Mouse (Mus musculus) heart, postnatal 0 days (tissue): ENCODE measurements around the gene 1810055G02Rik. TPM values are rescaled to one million over a fixed set of nuclear protein-coding genes. Genes with fewer than 3 reads are reported as not detected.
A peak's percentile ranks its signal among the peaks of the same experiment; 100 is the strongest.

Source experiments
- ATAC-seq: fragments of 200-750 bp; cut with Nextera tagmentation; 2 replicates; pipeline ENCODE4 v1.8.0; 2017; ENCODE audit warnings: low read depth, moderate number of reproducible peaks, moderate library complexity; ENCODE audit not compliant: insufficient read depth
- DNase-seq: peaks from one replicate; pipeline ENCODE4 v3.0.0-alpha.2; 2016; ENCODE audit warnings: low spot score
- H3K27ac ChIP-seq: fragments of 300-500 bp; sonication (generic); 2 replicates; pipeline ENCODE4 v1.5.1; 2014; ENCODE audit warnings: low read depth, mild to moderate bottlenecking
- H3K27me3 ChIP-seq: fragments of 300-500 bp; sonication (generic); 2 replicates; pipeline ENCODE4 v1.6.1; 2014; ENCODE audit warnings: low read length, mixed read lengths; ENCODE audit not compliant: control insufficient read depth, insufficient read depth
- H3K36me3 ChIP-seq: fragments of 300-500 bp; sonication (generic); replicated peaks from 2 replicates; pipeline ENCODE4 v1.6.1; 2014; ENCODE audit warnings: low read length, mixed read lengths; ENCODE audit not compliant: control insufficient read depth, insufficient read depth
- H3K4me1 ChIP-seq: fragments of 300-500 bp; sonication (generic); 2 replicates; pipeline ENCODE4 v1.6.1; 2014; ENCODE audit warnings: antibody characterized with exemption; ENCODE audit not compliant: control insufficient read depth, insufficient read depth
- H3K4me2 ChIP-seq: fragments of 300-500 bp; sonication (generic); 2 replicates; pipeline ENCODE4 v1.6.1; 2014; ENCODE audit warnings: low read depth, mild to moderate bottlenecking, low read length, moderate library complexity
- H3K4me3 ChIP-seq: fragments of 300-500 bp; sonication (generic); 2 replicates; pipeline ENCODE4 v1.5.1; 2014; ENCODE audit warnings: low read depth, low read length
- H3K9ac ChIP-seq: fragments of 300-500 bp; sonication (generic); replicated peaks from 2 replicates; pipeline ENCODE4 v1.6.1; 2014; ENCODE audit warnings: low read depth, low read length, mixed read lengths
- H3K9me3 ChIP-seq: fragments of 300-500 bp; sonication (generic); replicated peaks from 2 replicates; pipeline ENCODE4 v1.6.1; 2016; ENCODE audit warnings: low read length; ENCODE audit not compliant: control insufficient read depth
- CTCF ChIP-seq: IDR thresholded peaks from 2 replicates; pipeline ENCODE4 v1.5.1; 2016; ENCODE audit warnings: antibody characterized with exemption, control low read depth, low read depth
- EP300 ChIP-seq: IDR thresholded peaks from 2 replicates; pipeline ENCODE4 v1.6.1; 2016; ENCODE audit warnings: antibody characterized with exemption, low read depth
- WGBS: fragments of 180-500 bp; shearing (Covaris S2); extraction: QIAGEN DNeasy Blood & Tissue Kit; methylation state at CpG from one replicate; pipeline ENCODE4 v1.1.7; 2014; 5-methylcytosine and 5-hydroxymethylcytosine counted together
- polyA plus RNA-seq: library from polyadenylated mRNA; unstranded; fragments of >200 nt; fragmentation: Nextera tagmentation; extraction: Ambion mirVana; gene quantifications from 2 replicates; pipeline ENCODE4 v1.2.1, GENCODE M21; 2015
- total RNA-seq: library from RNA; depleted of rRNA; stranded (reverse); fragments of >200 nt; gene quantifications from 2 replicates; pipeline ENCODE4 v1.2.3, GENCODE M21; 2014; ENCODE audit warnings: low replicate concordance

Gene 1810055G02Rik
- total and polyA plus RNA-seq, 2 experiments from 2014 or later, result 12.2 to 19.6 TPM

DNA sequence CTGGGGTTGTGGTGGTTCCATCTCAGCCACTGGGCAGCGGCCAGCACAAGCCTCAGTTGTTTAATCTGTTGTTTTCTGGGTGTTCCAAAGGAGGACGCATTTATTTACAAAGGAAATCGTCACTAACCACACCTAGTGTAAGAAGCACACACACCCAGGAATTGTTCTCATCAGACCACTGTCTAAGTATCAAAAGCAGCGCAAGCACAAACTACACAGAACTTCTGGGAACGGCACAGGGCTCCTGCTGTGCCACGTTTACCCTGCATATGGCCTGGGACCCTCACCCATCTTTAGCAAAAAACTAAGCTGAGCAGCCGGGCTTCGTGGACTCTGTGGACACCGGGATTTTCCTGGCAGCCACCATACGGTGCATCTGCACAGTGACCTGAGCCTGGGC lies 39.5 kb upstream of the 1810055G02Rik start:
- TF ChIP-seq EP300, result no peak
- TF ChIP-seq CTCF, result no peak
- Histone ChIP-seq H3K27ac (peak overlapping the region; percentile 68), H3K4me1 (peaks cover 45% of the 10 kb centered on the region), H3K9ac (no peak overlapping the region), H3K4me3 (no peak overlapping the region), H3K4me2 (0 out of 2 replicates have a peak overlapping the region, but pooled peaks have one; percentile 17), H3K36me3 (peaks cover 5% of the 10 kb centered on the region; the same call in 1 of the 2 replicates), H3K9me3 (no peaks in the 10 kb centered on the region), H3K27me3 (no peaks in the 10 kb centered on the region)
- ATAC-seq (no peak), DNase-seq (no peak)
- WGBS, result 65% methylated on average over 10 of the region's 10 CpGs

DNA sequence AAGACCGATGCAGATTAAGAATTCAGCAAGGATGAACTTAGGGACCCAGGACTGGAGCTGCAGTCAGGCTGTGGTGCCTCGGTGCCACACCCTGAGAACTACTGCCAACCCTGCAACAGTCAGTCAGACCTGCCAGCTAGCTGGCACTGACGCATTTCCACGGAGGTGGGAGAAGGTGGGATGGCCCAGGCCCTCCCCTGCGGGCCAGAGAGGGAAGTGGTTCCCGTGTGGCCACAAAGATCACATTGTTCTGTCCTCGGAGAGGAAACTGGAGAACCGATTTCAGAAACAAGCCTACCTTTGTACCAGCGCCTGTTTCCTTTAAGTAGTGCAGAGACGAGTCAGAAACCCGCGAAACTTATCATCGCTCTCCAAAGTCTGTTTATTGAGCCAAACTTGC lies 39.0 kb upstream of the 1810055G02Rik start:
- 47% methylated on average over 13 of the region's 13 CpGs for WGBS
- Histone ChIP-seq H3K4me1 (peaks cover 45% of the 10 kb centered on the region), H3K27me3 (no peaks in the 10 kb centered on the region), H3K9ac (0 out of 2 replicates have a peak overlapping the region, but pooled peaks have one; percentile 9), H3K9me3 (no peaks in the 10 kb centered on the region), H3K4me3 (no peak overlapping the region), H3K36me3 (peaks cover 5% of the 10 kb centered on the region; the same call in 1 of the 2 replicates), H3K27ac (peak overlapping the region; percentile 68), H3K4me2 (peak overlapping the region; percentile 17; the same call in 1 of the 2 replicates)
- ATAC-seq (peak; percentile 49), DNase-seq (no peak)
- TF ChIP-seq EP300 (0 out of 2 replicates have a peak, but pooled peaks have one; percentile 40), CTCF (no peak)

DNA sequence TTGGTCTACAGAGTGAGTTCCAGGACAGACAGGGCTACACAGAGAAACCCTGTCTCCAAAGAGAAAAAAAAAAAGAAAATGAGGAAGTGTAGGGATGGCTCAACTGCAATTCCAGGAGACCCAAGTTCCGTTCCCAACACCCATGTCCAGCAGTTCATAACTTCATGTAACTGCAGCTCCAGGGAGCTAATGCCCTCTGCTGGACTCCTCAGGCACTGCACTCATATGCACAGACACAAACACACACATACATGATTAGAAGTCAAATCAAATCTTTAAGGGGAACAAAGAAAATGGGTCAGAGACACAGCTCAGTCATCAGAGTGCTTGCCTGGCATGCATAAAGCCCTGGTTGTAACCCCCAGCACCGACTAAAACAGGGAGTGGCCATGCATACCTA lies 34.9 kb upstream of the 1810055G02Rik start:
- 89% methylated on average over 2 of the region's 2 CpGs for WGBS
- H3K36me3 ChIP-seq, result peaks cover 5% of the 10 kb centered on the region; the same call in 1 of the 2 replicates
- H3K9me3 ChIP-seq, result no peaks in the 10 kb centered on the region
- no peak overlapping the region for H3K27ac ChIP-seq
- H3K27me3 ChIP-seq, result no peaks in the 10 kb centered on the region
- no peak for TF ChIP-seq EP300
- TF ChIP-seq CTCF, result peak; percentile 22; the same call in 1 of the 2 replicates
- no peak overlapping the region for H3K9ac ChIP-seq
- DNase-seq (no peak), ATAC-seq (no peak)
- H3K4me2 ChIP-seq, result no peak overlapping the region
- H3K4me3 ChIP-seq, result no peak overlapping the region
- peaks cover 16% of the 10 kb centered on the region for H3K4me1 ChIP-seq

DNA sequence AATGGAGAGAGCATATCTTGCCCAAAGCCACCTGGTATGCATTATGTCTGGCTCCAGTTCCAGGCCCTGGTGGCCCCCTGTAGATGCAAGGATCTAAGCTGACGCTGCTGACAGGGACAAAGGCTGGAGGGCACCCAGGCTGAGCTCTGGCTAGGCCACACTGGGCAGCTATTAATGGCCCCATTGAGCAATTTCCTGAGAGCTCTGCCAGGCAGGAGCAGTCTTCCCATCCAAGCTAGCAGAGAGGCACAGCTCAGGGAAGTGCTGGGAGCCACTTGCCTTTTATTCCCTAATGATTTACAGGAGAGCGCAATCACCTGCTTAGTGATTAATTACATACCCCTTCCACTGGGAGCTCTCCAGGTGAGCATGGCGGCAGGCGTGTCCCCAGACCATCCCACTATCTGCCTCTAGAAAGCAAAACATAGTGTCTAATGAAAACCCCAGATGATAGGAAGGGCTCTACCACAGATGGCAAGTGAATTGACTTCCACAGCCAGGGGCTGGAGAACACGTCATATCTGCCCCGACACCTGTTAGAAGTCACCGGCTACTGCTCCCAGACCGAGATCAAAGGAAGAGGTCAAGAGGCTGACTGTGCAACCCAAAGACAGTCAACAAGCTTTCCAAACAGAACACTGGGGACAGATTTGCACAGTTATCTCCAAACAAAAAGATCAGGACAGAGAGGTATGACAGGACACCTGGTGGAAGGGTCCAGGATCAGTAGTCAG lies 33.8 kb upstream of the 1810055G02Rik start:
- Histone ChIP-seq H3K27me3 (no peaks in the 10 kb centered on the region), H3K4me2 (no peak overlapping the region), H3K9me3 (no peaks in the 10 kb centered on the region), H3K9ac (no peak overlapping the region), H3K27ac (no peak overlapping the region), H3K4me3 (no peak overlapping the region), H3K4me1 (peaks cover 10% of the 10 kb centered on the region), H3K36me3 (peaks cover 5% of the 10 kb centered on the region; the same call in 1 of the 2 replicates)
- TF ChIP-seq EP300 (no peak), CTCF (no peak)
- WGBS, result 77% methylated on average over 8 of the region's 8 CpGs
- ATAC-seq (no peak), DNase-seq (no peak)

DNA sequence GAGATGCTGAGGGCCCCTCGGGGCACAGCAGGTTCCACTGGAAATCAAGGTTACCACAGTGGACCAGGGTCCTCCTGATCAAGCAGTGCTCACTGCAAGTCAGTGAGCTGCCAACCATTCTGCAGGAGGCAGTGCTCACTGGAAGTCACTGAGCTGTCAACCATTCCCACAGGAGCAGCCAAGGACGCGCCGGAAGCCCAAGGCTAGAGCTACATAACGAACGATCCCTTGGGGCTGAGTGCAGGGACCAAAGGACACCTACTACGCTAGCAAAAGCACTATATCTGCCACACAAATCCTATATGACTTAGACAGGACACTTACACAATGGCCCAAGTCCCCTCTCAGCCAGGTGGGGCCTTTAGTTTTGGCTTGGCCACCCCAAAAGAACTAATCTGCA lies 27.4 kb upstream of the 1810055G02Rik start:
- DNase-seq, result no peak
- no peaks in the 10 kb centered on the region for H3K27me3 ChIP-seq
- peak overlapping the region; percentile 64 for H3K27ac ChIP-seq
- H3K4me1 ChIP-seq, result peaks cover 33% of the 10 kb centered on the region
- no peaks in the 10 kb centered on the region for H3K9me3 ChIP-seq
- TF ChIP-seq CTCF (no peak), EP300 (no peak)
- no peaks in the 10 kb centered on the region for H3K36me3 ChIP-seq
- H3K4me3 ChIP-seq, result no peak overlapping the region
- no peak for ATAC-seq
- H3K9ac ChIP-seq, result no peak overlapping the region
- H3K4me2 ChIP-seq, result peak overlapping the region; percentile 43
- WGBS, result 72% methylated on average over 7 of the region's 7 CpGs
